Mouse (Mus musculus) limb, embryonic 14.5 days (tissue): ENCODE data around the gene Tmprss12. TPM values are rescaled to one million over a fixed set of nuclear protein-coding genes. Genes with fewer than 3 reads are reported as not detected.
"Not testable (repeated sequence)": the region's sequence is repeated elsewhere in the genome, so short reads cannot be mapped to it uniquely, and the experiment has no call there.

Source experiments
- ATAC-seq: fragments of 200-750 bp; cut with Nextera tagmentation; 2 replicates; pipeline ENCODE4 v1.8.0; 2017; ENCODE audit warnings: low read depth, moderate number of reproducible peaks, moderate TSS enrichment; ENCODE audit not compliant: low FRiP score
- DNase-seq: peaks from one replicate; pipeline ENCODE4 v3.0.0-alpha.2; 2015; ENCODE audit warnings: low spot score
- H3K27ac ChIP-seq: fragments of 300-500 bp; sonication (generic); replicated peaks from 2 replicates; pipeline ENCODE4 v1.5.1; 2014; ENCODE audit warnings: low read depth, mild to moderate bottlenecking, low read length, moderate library complexity, mixed read lengths
- H3K27me3 ChIP-seq: fragments of 300-500 bp; sonication (generic); 2 replicates; pipeline ENCODE4 v1.6.1; 2014; ENCODE audit warnings: low read length, mixed read lengths; ENCODE audit not compliant: control insufficient read depth, insufficient read depth
- H3K36me3 ChIP-seq: fragments of 300-500 bp; sonication (generic); 2 replicates; pipeline ENCODE4 v1.6.1; 2014; ENCODE audit warnings: mild to moderate bottlenecking, low read length, moderate library complexity, mixed read lengths; ENCODE audit not compliant: control insufficient read depth, insufficient read depth
- H3K4me1 ChIP-seq: fragments of 300-500 bp; sonication (generic); 2 replicates; pipeline ENCODE4 v1.6.1; 2014; ENCODE audit warnings: antibody characterized with exemption, low read length, mixed read lengths; ENCODE audit not compliant: control insufficient read depth, insufficient read depth
- H3K4me2 ChIP-seq: fragments of 300-500 bp; sonication (generic); replicated peaks from 2 replicates; pipeline ENCODE4 v1.6.1; 2014; ENCODE audit warnings: low read depth, mild to moderate bottlenecking, low read length, moderate library complexity; ENCODE audit not compliant: severe bottlenecking
- H3K4me3 ChIP-seq: fragments of 300-500 bp; sonication (generic); replicated peaks from 2 replicates; pipeline ENCODE4 v1.5.1; 2014; ENCODE audit warnings: low read length
- H3K9ac ChIP-seq: fragments of 300-500 bp; sonication (generic); 2 replicates; pipeline ENCODE4 v1.6.1; 2014; ENCODE audit warnings: mild to moderate bottlenecking, low read depth, low read length, moderate library complexity; ENCODE audit not compliant: severe bottlenecking
- H3K9me3 ChIP-seq: fragments of 300-500 bp; sonication (generic); 2 replicates; pipeline ENCODE4 v1.6.1; 2016; ENCODE audit warnings: low read length; ENCODE audit not compliant: control insufficient read depth
- POLR2A ChIP-seq: fragments of 200-500 bp; IDR thresholded peaks from 2 replicates; pipeline ENCODE4 v1.8.0; 2012; ENCODE audit warnings: inconsistent platforms, mild to moderate bottlenecking, moderate library complexity, borderline replicate concordance; ENCODE audit not compliant: insufficient read depth, insufficient read length; ENCODE audit errors: extremely low read depth
- WGBS: fragments of 180-500 bp; shearing (Covaris S2); extraction: QIAGEN DNeasy Blood & Tissue Kit; methylation state at CpG from one replicate; pipeline ENCODE4 v1.1.7; 2014; 5-methylcytosine and 5-hydroxymethylcytosine counted together
- polyA plus RNA-seq, 2 experiments: library from polyadenylated mRNA; depleted of rRNA in 1 of 2; stranded (reverse) in 1 of 2; unstranded in 1 of 2; fragments of >200 nt; fragmentation: Nextera tagmentation in 1 of 2; extraction: Ambion mirVana in 1 of 2; gene quantifications; 2 replicates each; pipeline versions ENCODE4 v1.2.1 to v1.2.3; 2012 to 2014

Gene Tmprss12
- polyA plus RNA-seq, 2 experiments, result not detected

DNA sequence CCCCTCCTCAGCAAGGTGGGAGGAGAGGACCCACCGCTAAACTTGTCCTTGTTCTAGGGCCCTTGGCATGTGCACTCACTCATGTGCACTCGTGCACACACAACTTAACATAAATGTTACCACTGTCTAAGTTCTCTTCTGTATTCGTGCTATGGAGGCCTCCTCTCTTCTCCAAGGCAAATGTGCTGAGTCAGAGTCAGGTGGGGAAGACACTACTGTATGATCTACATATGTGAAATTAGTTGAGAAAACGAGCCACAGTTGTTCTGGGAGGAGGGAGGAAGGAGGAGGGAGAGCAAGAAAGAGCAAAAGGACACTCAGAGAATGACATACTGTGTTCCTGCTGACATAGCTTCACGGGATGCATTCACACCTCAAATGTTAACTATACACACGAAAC, 19.9 kb downstream of the Tmprss12 start:
- Histone ChIP-seq H3K4me3 (no peak overlapping the region), H3K9ac (no peak overlapping the region), H3K9me3 (no peaks in the 10 kb centered on the region), H3K27me3 (no peaks in the 10 kb centered on the region), H3K4me2 (no peak overlapping the region), H3K4me1 (0 out of 2 replicates have a peak, but pooled peaks cover 3% of the 10 kb centered on the region), H3K36me3 (no peaks in the 10 kb centered on the region), H3K27ac (no peak overlapping the region)
- 80% methylated on average over 6 of the region's 6 CpGs for WGBS
- ATAC-seq, result no peak
- no peak for DNase-seq
- no peak for TF ChIP-seq POLR2A

DNA sequence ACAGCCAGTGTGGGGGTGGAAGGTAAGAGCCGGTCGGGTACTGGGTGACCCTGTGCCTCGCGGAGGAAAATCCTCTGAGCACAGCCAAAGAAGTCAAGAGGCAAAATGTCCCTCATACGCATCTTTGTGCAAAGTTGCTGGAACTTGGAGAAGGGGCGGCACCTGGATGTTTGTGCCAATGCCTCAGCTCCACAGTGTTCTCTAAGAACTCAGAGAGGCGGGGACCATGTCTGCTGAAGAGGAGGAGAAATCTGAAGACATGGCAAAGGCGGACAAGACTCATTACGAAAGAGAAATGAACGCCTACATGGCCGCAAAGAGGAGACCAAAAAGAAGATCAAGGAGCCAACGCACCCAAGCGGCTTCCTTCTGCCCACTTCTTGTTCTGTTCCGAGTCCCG, 20.9 kb downstream of the Tmprss12 start:
- Histone ChIP-seq H3K27me3 (no peaks in the 10 kb centered on the region), H3K9me3 (no peaks in the 10 kb centered on the region), H3K4me1 (0 out of 2 replicates have a peak, but pooled peaks cover 3% of the 10 kb centered on the region), H3K4me3 (no peak overlapping the region), H3K4me2 (no peak overlapping the region), H3K36me3 (no peaks in the 10 kb centered on the region), H3K27ac (no peak overlapping the region), H3K9ac (no peak overlapping the region)
- WGBS, result 86% methylated on average over 15 of the region's 15 CpGs
- no peak for ATAC-seq
- no peak for TF ChIP-seq POLR2A
- no peak for DNase-seq

DNA sequence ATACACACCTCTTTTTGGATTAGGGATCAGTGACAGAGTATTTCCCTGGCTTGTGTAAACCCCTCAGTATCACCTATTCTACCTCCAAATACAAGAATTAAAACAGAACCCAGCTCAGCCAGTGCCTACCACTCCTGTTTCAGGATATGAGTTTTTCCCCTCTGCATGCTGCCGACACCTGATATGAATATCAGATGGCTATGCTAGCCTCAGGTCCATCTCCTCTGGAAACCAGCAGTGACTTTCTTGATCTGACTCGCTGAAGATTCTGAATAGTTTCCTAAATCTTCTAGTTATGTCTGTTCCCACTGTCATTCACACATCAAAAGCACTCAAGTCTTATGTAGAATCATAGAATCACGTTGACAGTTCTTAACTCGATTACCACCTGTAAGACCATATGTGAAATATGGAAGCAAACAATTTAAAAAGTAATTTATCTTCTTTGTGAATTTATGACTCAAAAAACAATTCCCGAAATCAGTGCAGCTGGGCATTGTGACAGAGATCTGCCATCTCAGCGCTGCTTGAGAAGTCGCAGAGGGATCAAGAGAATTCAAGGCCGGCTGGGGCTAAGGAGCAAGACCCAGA, 22.9 kb downstream of the Tmprss12 start:
- Histone ChIP-seq H3K4me1 (0 out of 2 replicates have a peak, but pooled peaks cover 3% of the 10 kb centered on the region), H3K27me3 (no peaks in the 10 kb centered on the region), H3K27ac (no peak overlapping the region), H3K9ac (no peak overlapping the region), H3K4me2 (peak overlapping the region; percentile 90; the same call in 1 of the 2 replicates), H3K9me3 (no peaks in the 10 kb centered on the region), H3K4me3 (peak overlapping the region; percentile 47), H3K36me3 (no peaks in the 10 kb centered on the region)
- TF ChIP-seq POLR2A, result no peak
- DNase-seq (no peak), ATAC-seq (no peak)
- WGBS, result 54% methylated on average over 8 of the region's 8 CpGs

DNA sequence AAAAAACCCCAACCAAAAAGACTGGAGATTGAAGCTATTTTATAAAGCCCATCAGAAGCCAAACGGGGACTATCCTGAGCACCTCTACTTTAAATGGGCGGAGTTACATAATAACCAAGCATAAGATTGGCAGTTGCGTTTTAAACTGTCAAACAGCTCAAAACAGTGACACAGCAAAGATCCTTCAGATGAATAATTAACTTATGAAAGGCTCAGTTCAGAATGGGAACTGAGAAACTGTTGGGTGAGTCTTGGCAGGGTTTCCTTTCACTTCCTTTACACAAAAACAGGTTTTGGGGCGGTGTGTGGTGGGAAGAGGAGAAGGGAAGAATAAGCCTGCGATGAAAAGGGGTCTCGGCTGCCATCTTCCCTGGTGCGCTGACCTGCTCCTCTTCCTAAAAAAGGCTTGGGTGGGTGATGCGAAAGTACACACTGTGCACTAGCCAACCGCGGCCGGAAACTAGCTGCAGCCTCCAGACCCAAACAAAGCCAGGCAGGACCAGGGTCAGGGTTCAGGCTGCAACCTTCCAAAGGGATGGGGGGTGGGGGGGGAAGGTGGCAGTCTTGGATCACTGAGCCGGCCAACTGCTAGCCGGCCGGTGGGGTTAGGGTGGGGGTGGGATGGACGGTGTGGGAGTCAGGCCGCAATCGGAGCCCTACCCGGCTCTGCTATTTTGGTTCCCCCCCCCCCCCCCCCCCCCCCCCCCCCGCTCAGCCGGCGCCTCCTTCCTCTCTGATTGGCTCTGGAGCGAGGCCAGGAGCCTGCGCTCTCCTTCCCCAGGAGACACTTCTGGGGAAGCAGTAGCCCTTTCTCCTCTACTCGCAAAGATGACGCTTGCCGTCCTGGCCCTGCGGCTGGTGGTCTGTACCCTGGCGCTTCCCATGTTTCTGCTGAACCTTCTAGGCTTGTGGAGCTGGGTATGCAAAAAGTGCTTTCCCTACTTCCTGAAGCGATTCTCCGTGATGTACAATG, 23.7 kb downstream of the Tmprss12 start, which contains the start of gene Mettl7a1:
Gene Mettl7a1, plus strand, starts transcription at position 122 of the 973 bp plus-strand sequence.
- Histone ChIP-seq H3K4me1 (0 out of 2 replicates have a peak, but pooled peaks cover 3% of the 10 kb centered on the region), H3K4me2 (peak within 1 kb of the TSS; percentile 90), H3K9me3 (no peaks in the 10 kb centered on the region), H3K36me3 (no peaks in the 10 kb centered on the region), H3K4me3 (peak within 1 kb of the TSS; percentile 47), H3K27ac (peak within 1 kb of the TSS; percentile 68), H3K27me3 (no peaks in the 10 kb centered on the region), H3K9ac (peak within 1 kb of the TSS; percentile 60)
- DNase-seq (peak; percentile 79), ATAC-seq (peak; percentile 68)
- 0 out of 2 replicates have a peak, but pooled peaks have one; percentile 55 for TF ChIP-seq POLR2A
- 5% methylated on average over 16 of the region's 30 CpGs for WGBS

DNA sequence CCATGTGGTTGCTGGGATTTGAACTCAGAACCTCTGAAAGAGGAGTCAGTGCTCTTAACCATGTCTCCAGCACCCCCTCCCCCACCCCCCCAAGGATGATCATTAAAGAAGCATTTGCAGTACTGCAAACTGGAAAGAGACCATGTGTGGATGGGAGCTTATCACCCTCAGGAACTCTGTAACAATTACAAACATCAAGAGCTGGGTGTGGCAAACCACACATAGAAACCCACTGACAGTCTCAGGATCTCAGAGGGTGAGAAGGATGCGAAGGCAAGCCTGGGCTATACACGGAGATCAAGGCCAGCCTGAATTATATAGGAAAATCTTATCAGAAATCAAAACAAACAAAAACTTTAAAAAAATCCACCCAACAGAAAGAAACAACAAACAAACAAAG, 25.6 kb downstream of the Tmprss12 start:
- no peaks in the 10 kb centered on the region for H3K9me3 ChIP-seq
- TF ChIP-seq POLR2A, result no peak
- no peaks in the 10 kb centered on the region for H3K27me3 ChIP-seq
- H3K4me1 ChIP-seq, result 0 out of 2 replicates have a peak, but pooled peaks cover 3% of the 10 kb centered on the region
- H3K4me2 ChIP-seq, result no peak overlapping the region
- DNase-seq (no peak), ATAC-seq (no peak)
- WGBS, result 76% methylated on average over 2 of the region's 2 CpGs
- H3K36me3 ChIP-seq, result no peaks in the 10 kb centered on the region
- H3K4me3 ChIP-seq, result no peak overlapping the region
- no peak overlapping the region for H3K9ac ChIP-seq
- no peak overlapping the region for H3K27ac ChIP-seq

DNA sequence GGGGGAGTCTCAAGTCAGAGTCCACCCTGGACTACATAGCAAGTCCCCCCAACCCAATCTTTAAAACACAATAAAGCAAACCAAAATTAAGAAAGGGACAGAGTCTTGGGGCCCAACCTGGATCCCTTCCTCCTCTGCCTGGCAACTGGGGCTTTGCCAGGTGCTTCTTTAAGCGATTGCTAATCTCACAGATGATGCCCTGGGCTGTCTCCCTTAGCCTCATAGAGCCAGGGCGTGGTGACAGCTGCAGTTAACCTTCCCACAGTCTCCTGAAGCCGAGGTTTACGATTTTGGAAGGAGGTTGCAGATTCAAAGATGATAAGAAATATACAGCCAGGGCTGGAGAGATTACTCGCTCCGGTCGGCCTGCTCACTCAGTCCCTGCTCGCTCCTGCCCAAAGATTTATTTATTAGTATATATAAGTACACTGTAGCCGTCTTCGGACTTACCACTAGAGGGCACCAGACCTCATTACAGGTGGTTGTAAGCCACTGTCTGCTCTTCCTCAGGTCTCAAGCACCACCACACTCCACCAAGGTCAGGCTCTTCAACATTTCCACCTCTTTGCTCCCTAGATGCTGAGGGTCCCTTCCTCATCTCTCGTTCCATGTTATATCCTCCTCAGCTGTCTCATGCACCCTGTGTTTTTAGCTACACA, 26.9 kb downstream of the Tmprss12 start:
- H3K4me3 ChIP-seq, H3K9me3 ChIP-seq, H3K4me1 ChIP-seq, H3K27ac ChIP-seq, H3K27me3 ChIP-seq, H3K36me3 ChIP-seq, H3K9ac ChIP-seq, H3K4me2 ChIP-seq, ATAC-seq: not testable (repeated sequence)
- 39% methylated on average over 9 of the region's 11 CpGs for WGBS
- DNase-seq, result peak; percentile 48
